Comparison of ENCODE assay signal across 10 mouse cellular contexts in the genomic region with DNA sequence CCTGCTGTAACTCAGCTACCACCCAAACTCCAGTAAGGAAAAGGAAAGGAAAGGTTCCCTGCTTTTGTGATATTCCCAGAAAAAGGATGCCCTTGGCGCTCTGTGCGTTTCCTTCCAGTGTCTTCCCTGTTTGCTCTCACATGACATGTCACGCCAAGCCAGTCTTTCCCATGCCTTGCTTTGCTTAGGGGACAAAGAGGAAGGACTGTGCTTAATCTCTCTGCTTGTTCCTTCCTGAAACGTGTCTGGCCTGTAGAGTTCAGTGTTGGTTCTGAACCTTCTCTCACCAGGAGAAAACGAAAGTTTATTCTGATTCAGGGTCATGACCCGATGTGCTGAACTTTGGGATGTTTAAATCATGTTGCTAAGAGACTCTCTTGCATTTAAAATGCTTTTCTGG. TPM values are rescaled to one million over a fixed set of nuclear protein-coding genes. Genes with fewer than 3 reads are reported as not detected.
DNase-seq lines count a peak whose midpoint lies in the region; ATAC-seq and TF ChIP-seq lines count a peak whose summit lies in the region.
"Had no signal": no experiment of that assay in that cellular context is flagged by ENCODE, and none has a peak within 500 bp of the region (broad histone marks: within the 10 kb centered on the region; RNA-seq: fewer than 3 reads in every experiment).

No protein-coding gene starts in this region.

- DNase-seq in lung, adult 18-20 months = peak; percentile 63 to 77
- no peak for DNase-seq in lung, adult 2 months
- DNase-seq in kidney, postnatal 25 days = peak; percentile 60 to 86
- peak; percentile 10 for DNase-seq in skeletal muscle tissue, adult 2 months (ENCODE audit: low read depth, low spot score)
- DNase-seq in right cerebral cortex, adult 18-20 months = no peak
- DNase-seq in left cerebral cortex, adult 2 months (ENCODE audit: extremely low spot score in 1 of 2, low spot score in 2 of 2) = no peak
- DNase-seq in layer of hippocampus, postnatal 36 days = no peak

- 0 out of 2 replicates have a peak overlapping the region, but pooled peaks have one; percentile 59 for H3K27ac ChIP-seq in heart, embryonic 11.5 days (ENCODE audit: low read depth, low read length)
- no peak overlapping the region for H3K27ac ChIP-seq in left cerebral cortex, adult 2 months

- intact Hi-C loops in left cerebral cortex, adult 2 months (cut with DNase I) = no loop called here

- H3K9me3 ChIP-seq in heart, embryonic 11.5 days (replicated peaks; ENCODE audit: control insufficient read depth, low read length) = no peaks in the 10 kb centered on the region

- H3K36me3 ChIP-seq in heart, embryonic 11.5 days (ENCODE audit: control insufficient read depth, insufficient read depth, low read length) = no peaks in the 10 kb centered on the region

- no peak for TF ChIP-seq POLR2A in lung, adult 2 months (IDR thresholded peaks at IDR 0.05; ENCODE audit: borderline replicate concordance, extremely low read depth, low read depth, low read length)

- no peak overlapping the region for H3K9ac ChIP-seq in heart, embryonic 11.5 days (ENCODE audit: low read depth, low read length)

- H3K4me2 ChIP-seq in heart, embryonic 11.5 days = no peak overlapping the region

- WGBS in lung, adult 2 months = 47% methylated on average over 6 of the region's 6 CpGs
- 51% methylated on average over 6 of the region's 6 CpGs for WGBS in heart, embryonic 11.5 days (ENCODE audit: insufficient replicate concordance)

- ATAC-seq in heart, embryonic 11.5 days (replicated peaks; ENCODE audit: insufficient number of reproducible peaks, low FRiP score, low TSS enrichment) = no peak
- ATAC-seq: intestine, embryonic 16.5 days had no signal

- no peaks in the 10 kb centered on the region for H3K27me3 ChIP-seq in heart, embryonic 11.5 days (ENCODE audit: control insufficient read depth, insufficient read depth, low read length)

- no peak overlapping the region for H3K4me3 ChIP-seq in lung, adult 2 months (replicated peaks; ENCODE audit: extremely low read depth, low read depth, low read length)
- no peak overlapping the region for H3K4me3 ChIP-seq in heart, embryonic 11.5 days (ENCODE audit: low read depth, low read length)
- H3K4me3 ChIP-seq in left cerebral cortex, adult 2 months = no peak overlapping the region
- H3K4me3 ChIP-seq: erythroblast, embryonic 14.5 days had no signal

- H3K4me1 ChIP-seq in lung, adult 2 months (ENCODE audit: control insufficient read depth, insufficient read depth, low read length) = peaks cover 13% of the 10 kb centered on the region
- H3K4me1 ChIP-seq in heart, embryonic 11.5 days (ENCODE audit: control insufficient read depth, insufficient read depth, low read length) = peaks cover 10% of the 10 kb centered on the region; the same call in 1 of the 2 replicates

- TF ChIP-seq CTCF in lung, adult 2 months (IDR thresholded peaks at IDR 0.05; ENCODE audit: insufficient read depth, low read length) = no peak
- no peak for TF ChIP-seq CTCF in left cerebral cortex, adult 2 months (IDR thresholded peaks at IDR 0.05)

RNA-seq across cellular contexts. Expression of a gene that starts 28.2 kb away (rescaled TPM):
- polyA plus RNA-seq in lung, adult 2 months (2012; rRNA removed) = 179 and 323 TPM in 2 replicates
- polyA plus RNA-seq in heart, embryonic 11.5 days (2014; fragmentation: Nextera tagmentation; extraction: Ambion mirVana) = 34.1 and 38.3 TPM in 2 replicates
- total RNA-seq in left cerebral cortex, adult 2 months (2021) = 1 to 10 TPM; 6.7 to 8.1 TPM
- total RNA-seq in layer of hippocampus, postnatal 36 days (2021) = 1 to 10 TPM; 5.1 to 6.9 TPM

RNA-seq across cellular contexts. Expression of a gene that starts 45.1 kb away (rescaled TPM):
- 405 and 533 TPM in 2 replicates for polyA plus RNA-seq in lung, adult 2 months (2012; rRNA removed)
- polyA plus RNA-seq in heart, embryonic 11.5 days (2014; fragmentation: Nextera tagmentation; extraction: Ambion mirVana) = 577 and 587 TPM in 2 replicates
- total RNA-seq in left cerebral cortex, adult 2 months (2021) = 100 to 1,000 TPM; 381 to 396 TPM
- 100 to 1,000 TPM; 412 to 432 TPM for total RNA-seq in layer of hippocampus, postnatal 36 days (2021)

Comparison
In these comparisons a context has a peak if more than half of its experiments do, and no peak if none do; other contexts are left out.
1. DNase-seq: peak in lung, adult 18-20 months (2 of 2), kidney, postnatal 25 days (2 of 2) and skeletal muscle tissue, adult 2 months (single experiment); none in lung, adult 2 months (single experiment), right cerebral cortex, adult 18-20 months (single experiment), left cerebral cortex, adult 2 months (0 of 2) and layer of hippocampus, postnatal 36 days (0 of 2).